Mouse (Mus musculus) regulatory T cell (primary cell): Measurements from ENCODE around the gene Slc43a2.

ENCODE experiments used
- in situ Hi-C: fragments of 300-600 bp; cut with MboI, MseI; formaldehyde crosslinking; loops from one replicate; pipeline ENCODE4 v1.15.1; 2025; ENCODE audit warnings: high pct_unique_total_duplicates

The Slc43a2 gene

GRCm38 (mm10) chr11:75596726-75597255, 65.3 kb downstream of the Slc43a2 start:
- in situ Hi-C loops = loop anchor here (25.0 kb wide), 1 partner anchor 1034 kb away; no protein-coding TSS in a partner anchor

- in situ Hi-C loops = loop anchor here (25.0 kb wide), 1 partner anchor 1036 kb away; no protein-coding TSS in a partner anchor
Observed at GRCm38 (mm10) chr11:75598004-75598403, 66.5 kb downstream of the Slc43a2 start.

GRCm38 (mm10) chr11:75599802-75600201, 68.3 kb downstream of the Slc43a2 start:
- in situ Hi-C loops = loop anchor here (25.0 kb wide), 1 partner anchor 1038 kb away; no protein-coding TSS in a partner anchor

- in situ Hi-C loops = no loop called here
Observed at GRCm38 (mm10) chr11:75604826-75605225, 73.3 kb downstream of the Slc43a2 start.

- in situ Hi-C loops = no loop called here
Observed at GRCm38 (mm10) chr11:75605318-75605717, 73.8 kb downstream of the Slc43a2 start.

- in situ Hi-C loops = no loop called here
Observed at GRCm38 (mm10) chr11:75608776-75609175, 77.3 kb downstream of the Slc43a2 start.

- in situ Hi-C loops = no loop called here
Observed at GRCm38 (mm10) chr11:75610021-75610420, 78.5 kb downstream of the Slc43a2 start.

- in situ Hi-C loops = no loop called here
Observed at GRCm38 (mm10) chr11:75614769-75615168, 83.3 kb downstream of the Slc43a2 start.

GRCm38 (mm10) chr11:75615556-75615955, 84.1 kb downstream of the Slc43a2 start:
- in situ Hi-C loops = no loop called here

- in situ Hi-C loops = no loop called here
Observed at GRCm38 (mm10) chr11:75619133-75619532, 87.6 kb downstream of the Slc43a2 start.

GRCm38 (mm10) chr11:75620136-75620780, 88.8 kb downstream of the Slc43a2 start:
- in situ Hi-C loops = no loop called here

- in situ Hi-C loops = no loop called here
Observed at GRCm38 (mm10) chr11:75621426-75621825, 89.9 kb downstream of the Slc43a2 start.

- in situ Hi-C loops = no loop called here
Observed at GRCm38 (mm10) chr11:75622588-75623329, 91.3 kb downstream of the Slc43a2 start.

- in situ Hi-C loops = no loop called here
Observed at GRCm38 (mm10) chr11:75624102-75624554, 92.6 kb downstream of the Slc43a2 start.

GRCm38 (mm10) chr11:75625820-75626219, 94.3 kb downstream of the Slc43a2 start:
- in situ Hi-C loops = no loop called here
